Mouse (Mus musculus) brain, embryonic 14.5 days (tissue): Measurements from ENCODE around the gene Prkag1.

Source experiments
- CTCF ChIP-seq: fragments of 200-500 bp; IDR thresholded peaks from 2 replicates; pipeline ENCODE4 v1.5.1; 2012; ENCODE audit warnings: inconsistent platforms, mild to moderate bottlenecking, moderate library complexity, borderline replicate concordance; ENCODE audit not compliant: insufficient read depth, insufficient read length; ENCODE audit errors: extremely low read depth
- POLR2A ChIP-seq: fragments of 200-500 bp; IDR thresholded peaks from 2 replicates; pipeline ENCODE4 v1.6.1; 2012; ENCODE audit warnings: mild to moderate bottlenecking, inconsistent platforms, borderline replicate concordance; ENCODE audit not compliant: poor library complexity, insufficient read depth, insufficient read length, severe bottlenecking; ENCODE audit errors: extremely low read depth

DNA sequence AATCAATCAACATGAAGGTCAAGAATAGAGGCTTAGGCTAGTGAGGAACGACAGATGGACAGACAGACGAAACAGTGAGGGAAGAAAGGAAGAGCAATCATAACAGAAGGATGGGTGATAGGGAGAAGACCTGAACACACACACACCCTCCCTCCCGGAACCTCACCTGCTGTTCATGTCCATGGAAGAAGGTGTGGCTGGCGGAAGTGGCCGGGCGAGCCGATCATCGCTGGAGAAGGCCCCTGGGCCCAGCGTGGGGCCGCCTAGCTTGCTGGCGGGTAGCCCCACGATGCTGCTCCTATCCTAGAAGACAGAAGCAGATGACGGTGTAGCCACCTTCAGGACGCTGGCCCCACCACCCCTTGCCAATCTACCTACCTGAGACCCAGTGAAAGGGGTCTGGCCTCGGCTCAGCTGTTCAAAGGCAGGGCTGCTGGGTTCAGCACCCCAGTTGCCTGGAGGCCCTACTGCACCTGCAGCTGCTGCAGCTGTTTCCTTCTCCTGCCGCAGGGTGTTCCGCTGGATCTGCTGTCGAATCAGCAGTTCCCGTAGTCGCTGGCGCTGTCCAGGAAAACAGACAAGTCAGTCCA lies 20.0 kb upstream of the Prkag1 start:
- TF ChIP-seq CTCF (no peak), POLR2A (no peak)
